Mouse (Mus musculus) thymus, postnatal 14 days (tissue): ENCODE measurements at regions not wholly inside any gene's neighbourhood (a gene's known extent, or its start where the extent isn't known, plus 50 kb on each side); places are given as distances from the start of the nearest gene placed in this dataset.

ENCODE experiments used
- DNase-seq: peaks from one replicate; pipeline ENCODE4 v3.0.0; 2021

GRCm38 (mm10) chr6:126350476-126350875 is 183.8 kb upstream of the Ntf3 start:
- no peak for DNase-seq

DNA sequence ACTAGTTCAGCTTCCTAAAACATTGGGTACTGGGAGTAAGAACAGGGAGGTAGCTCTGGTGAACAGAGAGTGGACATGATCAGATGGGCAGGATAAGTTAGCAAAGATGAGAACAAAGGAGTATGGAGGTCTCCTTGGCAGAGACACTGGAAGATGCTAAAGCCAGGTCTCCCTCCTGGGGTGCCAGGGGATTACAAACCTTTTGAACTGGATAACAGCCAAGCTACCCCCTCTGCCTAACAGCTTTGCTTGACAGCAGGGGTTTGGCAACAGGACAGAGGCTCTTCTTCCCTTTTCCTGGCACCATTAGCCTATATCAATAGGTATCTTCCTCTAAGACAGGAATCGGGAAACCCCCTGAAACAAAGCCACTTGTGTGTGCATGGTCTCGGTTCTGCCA is 183.2 kb upstream of the Ntf3 start:
- DNase-seq, result no peak

GRCm38 (mm10) chr6:126345221-126345620 is 178.5 kb upstream of the Ntf3 start:
- no peak for DNase-seq

- no peak for DNase-seq
These were observed 173.4 kb upstream of the Ntf3 start for GRCm38 (mm10) chr6:126340098-126340610.

- no peak for DNase-seq
These were observed 171.0 kb upstream of the Ntf3 start for GRCm38 (mm10) chr6:126337711-126338110.

GRCm38 (mm10) chr6:126334258-126334657 is 167.5 kb upstream of the Ntf3 start:
- no peak for DNase-seq

GRCm38 (mm10) chr6:126327187-126327586 is 160.5 kb upstream of the Ntf3 start:
- no peak for DNase-seq

GRCm38 (mm10) chr6:126318523-126318922 is 151.8 kb upstream of the Ntf3 start:
- DNase-seq, result no peak

DNA sequence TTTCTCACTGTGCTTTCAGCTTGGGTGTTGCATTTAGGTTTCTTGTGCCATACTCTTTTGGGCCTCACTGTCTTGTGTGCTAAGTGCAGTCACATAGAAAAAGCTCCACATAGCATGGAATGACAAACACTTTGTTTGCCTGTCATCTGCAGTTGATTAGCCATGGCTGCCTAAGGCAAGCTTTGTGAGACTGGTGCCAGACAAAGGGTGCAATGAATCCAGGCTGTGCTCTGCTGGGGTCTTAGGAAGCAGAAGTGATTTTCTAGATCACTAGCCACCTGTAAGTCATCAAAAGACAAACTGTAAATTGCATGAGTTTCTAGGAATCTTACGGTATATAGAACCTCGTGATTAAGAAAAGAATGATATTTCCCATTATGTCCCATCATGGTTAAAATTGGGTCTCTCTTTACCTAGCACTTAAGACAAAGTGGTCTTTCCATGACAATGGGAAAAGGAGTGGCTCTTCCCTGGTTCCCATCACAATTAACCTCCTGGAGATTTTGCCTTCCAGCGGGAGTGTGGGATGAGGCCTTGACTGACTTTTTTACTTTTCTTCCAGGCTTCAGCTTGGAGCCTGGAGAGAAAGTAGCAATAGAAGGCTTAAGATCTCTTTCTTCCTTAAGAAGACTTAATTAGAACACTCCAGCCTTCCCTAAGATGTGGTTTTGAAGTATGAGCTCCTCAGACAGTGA is 144.2 kb upstream of the Ntf3 start:
- DNase-seq, result no peak

GRCm38 (mm10) chr6:126303086-126303485 is 136.4 kb upstream of the Ntf3 start:
- no peak for DNase-seq

GRCm38 (mm10) chr6:126291581-126291980 is 124.9 kb upstream of the Ntf3 start:
- no peak for DNase-seq

DNA sequence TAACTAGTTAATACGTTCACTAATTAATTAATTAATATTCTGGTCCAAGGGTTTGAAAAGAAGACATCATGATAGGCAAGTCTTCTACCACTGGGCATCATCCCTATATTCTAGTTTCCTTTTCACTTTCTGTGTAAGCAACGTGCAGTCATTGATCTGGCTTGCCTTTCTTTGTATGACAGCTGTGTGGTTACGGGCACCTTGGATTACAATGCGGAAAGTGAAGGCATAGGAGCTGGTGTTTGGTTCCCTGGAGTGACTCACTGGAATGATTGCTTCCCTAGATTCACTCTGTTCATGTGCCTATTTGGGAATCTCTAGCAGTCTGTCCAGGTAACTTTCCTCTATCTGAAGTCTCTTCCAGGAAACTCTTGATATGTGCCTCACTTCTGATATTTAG is 120.5 kb upstream of the Ntf3 start:
- no peak for DNase-seq

DNA sequence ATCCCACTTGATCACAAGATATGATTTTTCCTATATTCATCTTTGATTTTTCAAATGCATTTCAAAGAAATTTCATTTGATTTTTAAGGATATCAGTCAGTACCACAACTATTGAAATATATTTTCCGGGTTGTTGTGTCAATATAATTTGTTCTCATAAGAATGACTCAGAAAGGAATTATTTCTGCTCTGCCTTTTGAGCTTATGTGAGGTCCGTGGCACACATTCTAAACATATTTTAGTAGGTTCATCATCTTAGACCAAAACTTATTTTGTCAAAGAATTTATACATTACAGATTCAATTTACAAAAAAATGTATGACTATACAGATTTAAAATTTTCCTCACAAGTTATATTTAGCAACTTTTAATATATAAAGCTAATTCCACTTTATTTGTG is 119.5 kb upstream of the Ntf3 start:
- no peak for DNase-seq

- DNase-seq, result no peak
These were observed 117.7 kb upstream of the Ntf3 start for GRCm38 (mm10) chr6:126284409-126284808.

DNA sequence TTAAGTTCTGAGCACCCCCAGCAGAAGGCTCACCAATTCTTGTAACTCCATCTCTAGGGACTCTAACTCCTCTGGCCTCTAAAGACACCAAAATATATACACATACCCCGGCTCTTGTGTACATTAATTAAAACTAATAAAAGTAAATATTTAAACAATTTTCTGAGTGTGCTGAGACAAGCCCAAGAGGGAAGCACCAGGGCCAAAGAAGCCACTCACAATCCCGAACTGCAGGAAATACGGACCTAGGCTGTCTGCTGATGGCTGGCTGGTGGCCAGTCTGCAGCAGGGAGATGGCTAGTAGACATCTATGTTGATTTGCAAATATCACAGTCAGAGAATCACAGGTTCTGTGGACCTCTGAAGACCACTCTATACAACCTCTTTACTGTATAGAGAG is 113.6 kb upstream of the Ntf3 start:
- no peak for DNase-seq

DNA sequence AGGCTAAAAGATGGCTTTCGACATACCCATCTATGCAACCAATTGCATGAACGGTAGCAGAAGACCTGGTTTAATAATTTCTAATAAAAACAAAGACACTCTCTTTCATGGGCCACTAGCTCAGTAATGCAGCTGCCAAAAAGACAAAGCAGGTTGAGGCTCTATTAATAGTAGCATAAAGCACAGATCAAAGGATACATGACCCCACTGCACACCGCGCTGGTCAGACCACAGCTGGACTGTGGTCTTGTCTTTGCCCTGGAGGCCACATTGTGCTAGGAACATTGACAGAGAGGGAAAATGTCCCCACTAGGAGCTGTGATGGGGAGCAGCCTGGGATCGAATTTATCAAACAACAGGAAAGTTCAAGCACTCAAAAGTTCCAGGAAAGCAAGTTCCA is 79.3 kb upstream of the Ntf3 start:
- no peak for DNase-seq

GRCm38 (mm10) chr6:126245431-126245830 is 78.7 kb upstream of the Ntf3 start:
- no peak for DNase-seq

- DNase-seq, result no peak
These were observed 75.6 kb upstream of the Ntf3 start for GRCm38 (mm10) chr6:126242299-126242698.

DNA sequence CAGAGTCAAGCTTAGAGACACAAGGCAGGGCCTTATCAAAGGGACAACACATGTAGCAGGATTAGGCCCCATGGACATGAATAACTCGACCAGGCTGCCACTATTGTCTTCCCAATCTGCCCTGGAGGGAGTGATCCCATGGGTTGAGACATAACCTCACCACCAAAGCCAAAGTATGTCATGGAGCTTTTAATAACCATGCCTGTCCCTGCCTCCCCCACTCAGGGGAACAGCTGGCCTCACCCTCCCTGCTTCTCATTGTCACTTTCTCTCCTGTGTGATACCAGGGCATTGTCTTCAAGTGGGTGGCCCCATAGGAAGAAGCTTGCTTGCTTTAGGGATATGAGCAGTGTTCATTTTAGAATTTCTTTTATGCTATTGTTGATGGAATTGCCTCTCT is 73.5 kb upstream of the Ntf3 start:
- no peak for DNase-seq
